ENCODE assay signal across 12 mouse cellular contexts in the genomic region with DNA sequence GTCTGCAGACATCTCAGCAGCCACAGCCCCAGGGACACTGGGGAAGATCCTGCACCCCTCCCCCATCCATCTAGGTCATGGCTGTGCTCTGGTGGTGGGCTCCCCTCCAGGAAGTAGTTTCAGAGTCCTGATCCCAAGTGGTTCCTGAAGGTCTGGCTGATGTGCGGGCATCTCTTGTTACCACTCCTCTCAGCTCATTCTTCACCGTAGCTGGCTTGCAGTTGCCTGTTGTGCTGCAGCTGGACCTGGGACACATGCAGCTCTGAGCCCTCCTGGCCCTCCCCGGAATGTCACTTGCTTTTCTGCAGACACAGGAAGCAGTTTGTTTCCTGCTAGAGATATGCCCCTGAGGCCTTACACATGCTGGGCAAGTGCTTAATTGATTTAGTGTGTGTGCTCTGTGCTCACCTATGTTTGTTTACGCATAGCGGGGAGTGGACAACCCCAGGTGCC.
A peak's percentile ranks its signal among the peaks of the same experiment; 100 is the strongest.
DNase-seq lines count a peak whose midpoint lies in the region; ATAC-seq lines count a peak whose summit lies in the region.
"Had no signal": no experiment of that assay in that cellular context is flagged by ENCODE, and none has a peak within 500 bp of the region (broad histone marks: within the 10 kb centered on the region; RNA-seq: fewer than 3 reads in every experiment).

No protein-coding gene starts in this region.

- no peaks in the 10 kb centered on the region for H3K36me3 ChIP-seq in lung, embryonic 16.5 days (ENCODE audit: control insufficient read depth, insufficient read depth, low read length)
- H3K36me3 ChIP-seq in embryonic facial prominence, embryonic 13.5 days: no peaks in the 10 kb centered on the region
- no peaks in the 10 kb centered on the region for H3K36me3 ChIP-seq in liver, embryonic 11.5 days (ENCODE audit: control insufficient read depth, insufficient read depth, low read length)
- H3K36me3 ChIP-seq: G1E had no signal

- H3K4me1 ChIP-seq in lung, embryonic 16.5 days (replicated peaks; ENCODE audit: control insufficient read depth, insufficient read depth, low read length): peaks cover 3% of the 10 kb centered on the region; the same call in 1 of the 2 replicates
- peaks cover 20% of the 10 kb centered on the region for H3K4me1 ChIP-seq in embryonic facial prominence, embryonic 13.5 days
- H3K4me1 ChIP-seq in liver, embryonic 11.5 days (replicated peaks; ENCODE audit: control insufficient read depth, insufficient read depth, low read length): peaks cover 8% of the 10 kb centered on the region

- H3K4me3 ChIP-seq in lung, embryonic 16.5 days (ENCODE audit: low read length): no peak overlapping the region
- H3K4me3 ChIP-seq in embryonic facial prominence, embryonic 13.5 days: no peak overlapping the region
- H3K4me3 ChIP-seq in liver, embryonic 11.5 days (ENCODE audit: low read depth, low read length): no peak overlapping the region

- no peak overlapping the region for H3K27ac ChIP-seq in lung, embryonic 16.5 days (ENCODE audit: low read length)
- H3K27ac ChIP-seq in embryonic facial prominence, embryonic 13.5 days: peak overlapping the region; percentile 51; the same call in 1 of the 2 replicates
- no peak overlapping the region for H3K27ac ChIP-seq in liver, embryonic 11.5 days (ENCODE audit: low read depth, low read length)

- ATAC-seq in lung, embryonic 16.5 days (ENCODE audit: low read depth): 0 out of 2 replicates have a peak, but pooled peaks have one; percentile 13
- ATAC-seq in embryonic facial prominence, embryonic 13.5 days (ENCODE audit: insufficient number of reproducible peaks, insufficient read depth, low FRiP score, low TSS enrichment, low read depth): no peak
- no peak for ATAC-seq in liver, embryonic 11.5 days (replicated peaks; ENCODE audit: low FRiP score)
- ATAC-seq in inflammation-experienced regulatory T-cells, adult 6 months: no peak
- ATAC-seq: hindbrain, embryonic 16.5 days had no signal

- H3K9me3 ChIP-seq in lung, embryonic 16.5 days (ENCODE audit: control insufficient read depth, low read length): no peaks in the 10 kb centered on the region
- no peaks in the 10 kb centered on the region for H3K9me3 ChIP-seq in embryonic facial prominence, embryonic 13.5 days
- no peaks in the 10 kb centered on the region for H3K9me3 ChIP-seq in liver, embryonic 11.5 days (ENCODE audit: control insufficient read depth, low read length)
- H3K9me3 ChIP-seq: G1E had no signal

- no peak overlapping the region for H3K9ac ChIP-seq in lung, embryonic 16.5 days (ENCODE audit: low read length)
- H3K9ac ChIP-seq in embryonic facial prominence, embryonic 13.5 days: no peak overlapping the region
- no peak overlapping the region for H3K9ac ChIP-seq in liver, embryonic 11.5 days (ENCODE audit: low read depth, low read length)

- H3K27me3 ChIP-seq in lung, embryonic 16.5 days (ENCODE audit: control insufficient read depth, insufficient read depth, low read depth, low read length): no peaks in the 10 kb centered on the region
- no peaks in the 10 kb centered on the region for H3K27me3 ChIP-seq in embryonic facial prominence, embryonic 13.5 days
- no peaks in the 10 kb centered on the region for H3K27me3 ChIP-seq in liver, embryonic 11.5 days (replicated peaks; ENCODE audit: control insufficient read depth, insufficient read depth, low read length)

- DNase-seq in lung, postnatal 36 days: no peak
- no peak for DNase-seq in liver, embryonic 11.5 days (ENCODE audit: low spot score)
- peak; percentile 60 for DNase-seq in thymus, postnatal 25 days
- no peak for DNase-seq in frontal cortex, postnatal 10 days (ENCODE audit: low spot score in 2 of 2)
- no peak for DNase-seq in cerebellum, adult 11-12 months
- DNase-seq: adrenal gland, adult 2 months; cerebellum, postnatal 25 days had no signal

- WGBS in lung, embryonic 16.5 days: 36% methylated on average over 5 of the region's 5 CpGs
- WGBS in embryonic facial prominence, embryonic 13.5 days: 25% methylated on average over 5 of the region's 5 CpGs
- WGBS in liver, embryonic 11.5 days: 29% methylated on average over 5 of the region's 5 CpGs

- H3K4me2 ChIP-seq in lung, embryonic 16.5 days (ENCODE audit: low read depth, low read length): no peak overlapping the region
- H3K4me2 ChIP-seq in embryonic facial prominence, embryonic 13.5 days: no peak overlapping the region
- H3K4me2 ChIP-seq in liver, embryonic 11.5 days: 0 out of 2 replicates have a peak overlapping the region, but pooled peaks have one; percentile 9
